Mouse (Mus musculus): ENCODE results near the gene Pigk. TPM values are rescaled to one million over a fixed set of nuclear protein-coding genes. Genes with fewer than 3 reads are reported as not detected.

Gene Pigk
- polyA plus RNA-seq, 1 experiment from 2014 or later, result 37.5 TPM

DNA sequence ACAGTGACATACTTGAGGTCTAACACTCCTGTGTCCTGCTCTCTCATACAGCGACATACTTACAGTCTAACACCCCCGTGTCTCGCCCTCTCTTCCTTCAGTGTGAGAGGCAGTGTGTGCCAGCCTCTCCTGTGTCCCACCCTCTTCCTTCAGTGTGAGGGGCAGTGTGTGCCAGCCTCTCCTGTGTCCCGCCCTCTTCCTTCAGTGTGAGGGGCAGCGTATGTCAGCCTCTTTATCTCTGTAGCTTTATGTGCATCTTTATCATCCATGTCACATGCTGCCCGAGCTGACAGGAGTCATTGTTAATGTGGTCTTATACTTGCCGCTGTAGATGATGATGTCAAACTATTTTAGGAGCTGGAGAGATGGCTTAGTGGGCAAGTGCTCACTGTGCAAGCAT, 41.6 kb downstream of the Pigk start:
- H3K9ac ChIP-seq (ENCODE audit: low read depth, low read length), result no peak overlapping the region
- no peak overlapping the region for H3K4me2 ChIP-seq
- ATAC-seq (replicated peaks; ENCODE audit: insufficient number of reproducible peaks, low FRiP score, low TSS enrichment), result no peak
- H3K9me3 ChIP-seq (replicated peaks; ENCODE audit: control insufficient read depth, low read length), result no peaks in the 10 kb centered on the region
- H3K27me3 ChIP-seq (ENCODE audit: control insufficient read depth, insufficient read depth, low read length), result no peaks in the 10 kb centered on the region
- no peak overlapping the region for H3K4me3 ChIP-seq (ENCODE audit: low read depth, low read length)
- H3K4me1 ChIP-seq (ENCODE audit: control insufficient read depth, insufficient read depth, low read length), result peaks cover 24% of the 10 kb centered on the region
- 0 out of 2 replicates have a peak, but pooled peaks cover 6% of the 10 kb centered on the region for H3K36me3 ChIP-seq (ENCODE audit: control insufficient read depth, insufficient read depth, low read length)
- H3K27ac ChIP-seq (ENCODE audit: low read depth, low read length), result no peak overlapping the region
- 66% methylated on average over 7 of the region's 7 CpGs for WGBS (ENCODE audit: insufficient replicate concordance)

DNA sequence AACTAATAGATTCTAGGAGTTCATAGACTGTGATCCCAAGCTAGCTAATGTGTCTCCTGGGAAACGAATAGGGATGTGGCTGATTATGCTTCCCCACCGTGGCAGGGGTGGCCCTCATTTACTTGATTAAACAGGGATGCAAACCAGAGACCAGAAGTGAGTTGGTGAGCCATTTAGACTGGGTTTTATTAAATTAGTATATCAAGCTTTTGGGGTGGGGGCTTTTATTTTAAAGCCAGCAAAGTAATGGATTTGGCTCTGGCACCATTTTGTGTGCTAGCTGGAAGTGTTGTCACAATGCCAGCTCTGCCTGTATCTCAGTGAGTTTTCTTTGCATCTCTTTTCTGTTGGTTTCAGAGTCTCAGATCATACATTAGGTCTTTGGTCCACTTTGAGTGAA, 43.0 kb downstream of the Pigk start:
- ATAC-seq (replicated peaks; ENCODE audit: insufficient number of reproducible peaks, low FRiP score, low TSS enrichment), result no peak
- 77% methylated on average over 2 of the region's 2 CpGs for WGBS (ENCODE audit: insufficient replicate concordance)
- no peak overlapping the region for H3K4me2 ChIP-seq
- H3K27ac ChIP-seq (ENCODE audit: low read depth, low read length), result peak overlapping the region; percentile 88
- H3K27me3 ChIP-seq (ENCODE audit: control insufficient read depth, insufficient read depth, low read length), result no peaks in the 10 kb centered on the region
- H3K4me3 ChIP-seq (ENCODE audit: low read depth, low read length), result no peak overlapping the region
- peaks cover 24% of the 10 kb centered on the region for H3K4me1 ChIP-seq (ENCODE audit: control insufficient read depth, insufficient read depth, low read length)
- H3K9me3 ChIP-seq (replicated peaks; ENCODE audit: control insufficient read depth, low read length), result no peaks in the 10 kb centered on the region
- 0 out of 2 replicates have a peak, but pooled peaks cover 4% of the 10 kb centered on the region for H3K36me3 ChIP-seq (ENCODE audit: control insufficient read depth, insufficient read depth, low read length)
- no peak overlapping the region for H3K9ac ChIP-seq (ENCODE audit: low read depth, low read length)

GRCm38 (mm10) chr3:152757464-152758393, 43.8 kb downstream of the Pigk start:
- H3K27ac ChIP-seq (ENCODE audit: low read depth, low read length), result peak overlapping the region; percentile 88
- peak; percentile 95 for ATAC-seq (replicated peaks; ENCODE audit: insufficient number of reproducible peaks, low FRiP score, low TSS enrichment)
- H3K4me3 ChIP-seq (ENCODE audit: low read depth, low read length), result no peak overlapping the region
- H3K9ac ChIP-seq (ENCODE audit: low read depth, low read length), result peak overlapping the region; percentile 49; the same call in 1 of the 2 replicates
- no peaks in the 10 kb centered on the region for H3K9me3 ChIP-seq (replicated peaks; ENCODE audit: control insufficient read depth, low read length)
- peaks cover 24% of the 10 kb centered on the region for H3K4me1 ChIP-seq (ENCODE audit: control insufficient read depth, insufficient read depth, low read length)
- 45% methylated on average over 12 of the region's 12 CpGs for WGBS (ENCODE audit: insufficient replicate concordance)
- no peaks in the 10 kb centered on the region for H3K36me3 ChIP-seq (ENCODE audit: control insufficient read depth, insufficient read depth, low read length)
- no peaks in the 10 kb centered on the region for H3K27me3 ChIP-seq (ENCODE audit: control insufficient read depth, insufficient read depth, low read length)
- H3K4me2 ChIP-seq, result peak overlapping the region; percentile 24

- ATAC-seq (replicated peaks; ENCODE audit: insufficient number of reproducible peaks, low FRiP score, low TSS enrichment), result no peak
- H3K9ac ChIP-seq (ENCODE audit: low read depth, low read length), result no peak overlapping the region; the same call in 1 of the 2 replicates
- H3K27ac ChIP-seq (ENCODE audit: low read depth, low read length), result no peak overlapping the region
- peaks cover 29% of the 10 kb centered on the region for H3K4me1 ChIP-seq (ENCODE audit: control insufficient read depth, insufficient read depth, low read length)
- no peak overlapping the region for H3K4me3 ChIP-seq (ENCODE audit: low read depth, low read length)
- no peaks in the 10 kb centered on the region for H3K9me3 ChIP-seq (replicated peaks; ENCODE audit: control insufficient read depth, low read length)
- no peak overlapping the region for H3K4me2 ChIP-seq
- 54% methylated on average over 15 of the region's 15 CpGs for WGBS (ENCODE audit: insufficient replicate concordance)
- no peaks in the 10 kb centered on the region for H3K27me3 ChIP-seq (ENCODE audit: control insufficient read depth, insufficient read depth, low read length)
- no peaks in the 10 kb centered on the region for H3K36me3 ChIP-seq (ENCODE audit: control insufficient read depth, insufficient read depth, low read length)
Measured at GRCm38 (mm10) chr3:152758500-152759032, 44.7 kb downstream of the Pigk start.

DNA sequence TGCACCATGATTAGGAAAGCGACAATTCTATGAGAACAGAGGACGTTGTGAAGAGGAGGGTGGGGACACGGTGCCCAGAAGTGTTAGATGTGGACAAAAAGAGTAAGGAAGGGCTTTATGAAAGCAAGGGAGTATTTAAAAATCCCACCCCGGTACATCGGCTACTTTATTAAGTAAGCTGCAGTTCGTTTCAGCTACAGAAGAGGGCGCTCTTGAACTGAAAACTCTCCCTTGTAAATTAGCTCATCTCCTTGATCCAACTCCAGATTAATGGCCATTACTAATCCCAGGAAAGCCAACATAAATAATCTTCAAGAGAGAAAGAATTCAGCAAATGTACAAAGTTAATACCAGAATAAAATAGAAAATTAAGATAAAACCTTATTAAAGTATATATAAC, 47.2 kb downstream of the Pigk start:
- Histone ChIP-seq H3K9me3 (replicated peaks; ENCODE audit: control insufficient read depth, low read length) (no peaks in the 10 kb centered on the region), H3K4me2 (no peak overlapping the region), H3K36me3 (ENCODE audit: control insufficient read depth, insufficient read depth, low read length) (no peaks in the 10 kb centered on the region), H3K4me3 (ENCODE audit: low read depth, low read length) (no peak overlapping the region), H3K27me3 (ENCODE audit: control insufficient read depth, insufficient read depth, low read length) (no peaks in the 10 kb centered on the region), H3K27ac (ENCODE audit: low read depth, low read length) (no peak overlapping the region), H3K9ac (ENCODE audit: low read depth, low read length) (no peak overlapping the region), H3K4me1 (ENCODE audit: control insufficient read depth, insufficient read depth, low read length) (peaks cover 41% of the 10 kb centered on the region)
- WGBS (ENCODE audit: insufficient replicate concordance), result 26% methylated on average over 7 of the region's 7 CpGs
- ATAC-seq (replicated peaks; ENCODE audit: insufficient number of reproducible peaks, low FRiP score, low TSS enrichment), result no peak

DNA sequence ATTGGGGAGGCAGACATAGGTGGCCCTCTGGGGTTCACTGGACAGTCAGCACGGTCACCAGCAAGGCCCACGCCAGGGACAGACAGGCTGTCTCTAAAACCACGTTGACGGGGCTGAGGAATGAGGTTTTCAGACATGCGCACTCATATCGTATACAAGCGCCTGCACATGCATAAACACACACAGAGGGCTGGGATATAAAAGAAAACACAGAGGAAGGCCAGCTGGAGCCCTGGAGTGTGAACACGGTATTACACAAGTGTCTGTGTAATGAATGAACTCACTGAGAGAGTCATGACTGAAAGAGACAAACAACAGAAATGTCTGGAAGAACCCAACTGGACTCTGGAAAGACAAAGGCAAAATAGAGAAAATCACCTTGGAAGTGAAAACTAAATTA, 47.8 kb downstream of the Pigk start:
- Histone ChIP-seq H3K4me3 (ENCODE audit: low read depth, low read length) (no peak overlapping the region), H3K36me3 (ENCODE audit: control insufficient read depth, insufficient read depth, low read length) (no peaks in the 10 kb centered on the region), H3K27me3 (ENCODE audit: control insufficient read depth, insufficient read depth, low read length) (no peaks in the 10 kb centered on the region), H3K4me2 (no peak overlapping the region), H3K9me3 (replicated peaks; ENCODE audit: control insufficient read depth, low read length) (no peaks in the 10 kb centered on the region), H3K27ac (ENCODE audit: low read depth, low read length) (no peak overlapping the region), H3K4me1 (ENCODE audit: control insufficient read depth, insufficient read depth, low read length) (peaks cover 41% of the 10 kb centered on the region), H3K9ac (ENCODE audit: low read depth, low read length) (no peak overlapping the region)
- WGBS (ENCODE audit: insufficient replicate concordance), result 88% methylated on average over 8 of the region's 8 CpGs
- no peak for ATAC-seq (replicated peaks; ENCODE audit: insufficient number of reproducible peaks, low FRiP score, low TSS enrichment)

DNA sequence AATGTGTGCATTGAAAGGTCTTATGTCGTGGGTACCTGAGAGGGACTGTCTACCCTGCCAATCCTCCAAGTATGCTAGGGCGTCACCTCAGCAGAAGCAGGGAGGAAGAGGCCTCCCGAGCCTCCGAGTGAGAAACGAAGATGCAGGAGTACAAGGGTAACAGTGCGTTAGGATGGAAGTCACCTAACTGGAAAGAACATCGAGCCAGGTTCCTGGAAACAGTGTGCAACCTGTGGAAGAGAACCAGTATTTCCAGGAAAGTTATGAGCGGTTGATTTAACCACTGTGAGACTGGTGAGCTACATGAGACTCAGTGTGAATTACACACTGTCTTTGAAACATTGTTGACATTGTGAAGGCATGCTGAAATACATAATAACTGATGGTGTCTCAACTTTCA, 48.4 kb downstream of the Pigk start:
- no peak overlapping the region for H3K27ac ChIP-seq (ENCODE audit: low read depth, low read length)
- no peak overlapping the region for H3K9ac ChIP-seq (ENCODE audit: low read depth, low read length)
- H3K36me3 ChIP-seq (ENCODE audit: control insufficient read depth, insufficient read depth, low read length), result no peaks in the 10 kb centered on the region
- H3K27me3 ChIP-seq (ENCODE audit: control insufficient read depth, insufficient read depth, low read length), result no peaks in the 10 kb centered on the region
- 75% methylated on average over 8 of the region's 8 CpGs for WGBS (ENCODE audit: insufficient replicate concordance)
- ATAC-seq (replicated peaks; ENCODE audit: insufficient number of reproducible peaks, low FRiP score, low TSS enrichment), result no peak
- H3K4me3 ChIP-seq (ENCODE audit: low read depth, low read length), result no peak overlapping the region
- H3K9me3 ChIP-seq (replicated peaks; ENCODE audit: control insufficient read depth, low read length), result no peaks in the 10 kb centered on the region
- no peak overlapping the region for H3K4me2 ChIP-seq
- H3K4me1 ChIP-seq (ENCODE audit: control insufficient read depth, insufficient read depth, low read length), result peaks cover 36% of the 10 kb centered on the region

GRCm38 (mm10) chr3:152763139-152763882, 49.4 kb downstream of the Pigk start:
- H3K27ac ChIP-seq (ENCODE audit: low read depth, low read length), result peak overlapping the region; percentile 88
- 20% methylated on average over 26 of the region's 26 CpGs for WGBS (ENCODE audit: insufficient replicate concordance)

More at GRCm38 (mm10) chr3:152763139-152763882, 49.4 kb downstream of the Pigk start:
- no peaks in the 10 kb centered on the region for H3K27me3 ChIP-seq (ENCODE audit: control insufficient read depth, insufficient read depth, low read length)
- H3K9me3 ChIP-seq (replicated peaks; ENCODE audit: control insufficient read depth, low read length), result no peaks in the 10 kb centered on the region
- peak overlapping the region; percentile 46 for H3K4me3 ChIP-seq (ENCODE audit: low read depth, low read length)
- H3K4me2 ChIP-seq, result peak overlapping the region; percentile 76
- H3K36me3 ChIP-seq (ENCODE audit: control insufficient read depth, insufficient read depth, low read length), result no peaks in the 10 kb centered on the region
- ATAC-seq (replicated peaks; ENCODE audit: insufficient number of reproducible peaks, low FRiP score, low TSS enrichment), result peak; percentile 57
- peaks cover 29% of the 10 kb centered on the region for H3K4me1 ChIP-seq (ENCODE audit: control insufficient read depth, insufficient read depth, low read length)
- H3K9ac ChIP-seq (ENCODE audit: low read depth, low read length), result peak overlapping the region; percentile 70

Measured in heart, embryonic 11.5 days (tissue).